In genomic region chr17:46681466-46682118, GRCm38 (mm10) we compare ENCODE assay signal across 8 mouse cellular contexts. TPM values are rescaled to one million over a fixed set of nuclear protein-coding genes. Genes with fewer than 3 reads are reported as not detected.
A peak's percentile ranks its signal among the peaks of the same experiment; 100 is the strongest.
DNase-seq lines count a peak whose midpoint lies in the region; ATAC-seq and TF ChIP-seq lines count a peak whose summit lies in the region.

No protein-coding gene starts in this region.

- 24% methylated on average over 12 of the region's 12 CpGs for WGBS in embryonic facial prominence, embryonic 10.5 days
- 23% methylated on average over 12 of the region's 12 CpGs for WGBS in hindbrain, embryonic 16.5 days

- no peak for DNase-seq in layer of hippocampus, adult 2 months (ENCODE audit: low spot score in 2 of 2)
- no peak for DNase-seq in layer of hippocampus, adult 9-10 months (ENCODE audit: low spot score)
- DNase-seq in embryonic facial prominence, embryonic 10.5 days (ENCODE audit: low spot score) = peak; percentile 23
- DNase-seq in naive thymus-derived CD4-positive, alpha-beta T cell, adult 2 months (ENCODE audit: low read depth) = peak; percentile 30
- no peak for DNase-seq in T-cell, adult 2 months (ENCODE audit: low spot score)
- DNase-seq in kidney, adult 9 months = no peak
- DNase-seq in layer of hippocampus, adult 9-11 months = no peak

- no peak for ATAC-seq in hindbrain, embryonic 16.5 days

- peak overlapping the region; percentile 94 for H3K4me2 ChIP-seq in hindbrain, embryonic 16.5 days (ENCODE audit: low read length)

- H3K27ac ChIP-seq in layer of hippocampus, adult 2 months = peak overlapping the region; percentile 87
- H3K27ac ChIP-seq in embryonic facial prominence, embryonic 10.5 days (replicated peaks) = peak overlapping the region; percentile 86
- H3K27ac ChIP-seq in hindbrain, embryonic 16.5 days (ENCODE audit: low read depth, low read length) = peak overlapping the region; percentile 83

- no peaks in the 10 kb centered on the region for H3K9me3 ChIP-seq in embryonic facial prominence, embryonic 10.5 days
- no peaks in the 10 kb centered on the region for H3K9me3 ChIP-seq in hindbrain, embryonic 16.5 days (ENCODE audit: control insufficient read depth, low read length)

- peaks cover 38% of the 10 kb centered on the region for H3K4me1 ChIP-seq in embryonic facial prominence, embryonic 10.5 days
- peaks cover 22% of the 10 kb centered on the region for H3K4me1 ChIP-seq in hindbrain, embryonic 16.5 days (ENCODE audit: control insufficient read depth, insufficient read depth, low read depth, low read length)

- peak overlapping the region; percentile 78 for H3K4me3 ChIP-seq in layer of hippocampus, adult 2 months
- peak overlapping the region; percentile 74 for H3K4me3 ChIP-seq in embryonic facial prominence, embryonic 10.5 days
- H3K4me3 ChIP-seq in hindbrain, embryonic 16.5 days (ENCODE audit: low read length) = peak overlapping the region; percentile 89

- peaks cover 67% of the 10 kb centered on the region for H3K36me3 ChIP-seq in embryonic facial prominence, embryonic 10.5 days (replicated peaks)
- peaks cover 47% of the 10 kb centered on the region for H3K36me3 ChIP-seq in hindbrain, embryonic 16.5 days (ENCODE audit: control insufficient read depth, insufficient read depth, low read length)

- no peaks in the 10 kb centered on the region for H3K27me3 ChIP-seq in embryonic facial prominence, embryonic 10.5 days (replicated peaks; ENCODE audit: low read depth, poor library complexity, severe bottlenecking)
- H3K27me3 ChIP-seq in hindbrain, embryonic 16.5 days (replicated peaks; ENCODE audit: control insufficient read depth, insufficient read depth, low read length) = no peaks in the 10 kb centered on the region

- TF ChIP-seq CTCF in layer of hippocampus, adult 2 months (conservative IDR thresholded peaks at IDR 0.05) = no peak

- peak overlapping the region; percentile 74 for H3K9ac ChIP-seq in hindbrain, embryonic 16.5 days (ENCODE audit: low read depth, low read length)

RNA-seq across cellular contexts. Expression of gene Klhdc3, which starts 0.9 kb away (rescaled TPM):
- total RNA-seq in layer of hippocampus, adult 2 months (2021) = 100 to 1,000 TPM; 163 to 173 TPM
- polyA plus RNA-seq in embryonic facial prominence, embryonic 10.5 days (2016; fragmentation: Nextera tagmentation; extraction: Ambion mirVana) = 148 and 151 TPM in 2 replicates
- polyA plus RNA-seq in hindbrain, embryonic 16.5 days (2015; fragmentation: Nextera tagmentation; extraction: Ambion mirVana) = 176 and 179 TPM in 2 replicates

RNA-seq across cellular contexts. Expression of gene Mea1, which starts 3.0 kb away (rescaled TPM):
- total RNA-seq in layer of hippocampus, adult 2 months (2021) = 100 to 1,000 TPM in 1 of 2 experiments, 10 to 100 TPM in 1; 99.8 to 104 TPM
- 148 and 156 TPM in 2 replicates for polyA plus RNA-seq in embryonic facial prominence, embryonic 10.5 days (2016; fragmentation: Nextera tagmentation; extraction: Ambion mirVana)
- 317 and 353 TPM in 2 replicates for polyA plus RNA-seq in hindbrain, embryonic 16.5 days (2015; fragmentation: Nextera tagmentation; extraction: Ambion mirVana)

RNA-seq across cellular contexts. Expression of gene Rrp36, which starts 7.4 kb away (rescaled TPM):
- total RNA-seq in layer of hippocampus, adult 2 months (2021) = 10 to 100 TPM; 15.8 to 16.8 TPM
- polyA plus RNA-seq in embryonic facial prominence, embryonic 10.5 days (2016; fragmentation: Nextera tagmentation; extraction: Ambion mirVana) = 61.4 and 68.9 TPM in 2 replicates
- 51.4 and 54.8 TPM in 2 replicates for polyA plus RNA-seq in hindbrain, embryonic 16.5 days (2015; fragmentation: Nextera tagmentation; extraction: Ambion mirVana)

RNA-seq across cellular contexts. Expression of gene Ppp2r5d, which starts 23.3 kb away (rescaled TPM):
- total RNA-seq in layer of hippocampus, adult 2 months (2021) = 10 to 100 TPM; 88.0 to 91.4 TPM
- polyA plus RNA-seq in embryonic facial prominence, embryonic 10.5 days (2016; fragmentation: Nextera tagmentation; extraction: Ambion mirVana) = 142 and 149 TPM in 2 replicates
- 102 and 112 TPM in 2 replicates for polyA plus RNA-seq in hindbrain, embryonic 16.5 days (2015; fragmentation: Nextera tagmentation; extraction: Ambion mirVana)

RNA-seq across cellular contexts. Expression of gene Pex6, which starts 29.7 kb away (rescaled TPM):
- 10 to 100 TPM; 53.6 to 58.4 TPM for total RNA-seq in layer of hippocampus, adult 2 months (2021)
- polyA plus RNA-seq in embryonic facial prominence, embryonic 10.5 days (2016; fragmentation: Nextera tagmentation; extraction: Ambion mirVana) = 22.3 and 22.9 TPM in 2 replicates
- 23.0 and 25.7 TPM in 2 replicates for polyA plus RNA-seq in hindbrain, embryonic 16.5 days (2015; fragmentation: Nextera tagmentation; extraction: Ambion mirVana)

Comparison
In these comparisons a context has a peak if more than half of its experiments do, and no peak if none do; other contexts are left out.
1. DNase-seq: peak in embryonic facial prominence, embryonic 10.5 days (single experiment) and naive thymus-derived CD4-positive, alpha-beta T cell, adult 2 months (single experiment); none in layer of hippocampus, adult 2 months (0 of 2), layer of hippocampus, adult 9-10 months (single experiment), T-cell, adult 2 months (single experiment), kidney, adult 9 months (single experiment) and layer of hippocampus, adult 9-11 months (single experiment).
2. Peak in every context shown above with its lines, with median percentiles within 50 percentile points of each other: H3K27ac ChIP-seq and H3K4me3 ChIP-seq.